Mouse (Mus musculus) adrenal gland, postnatal 4 days (tissue): Measurements from ENCODE around the gene P3h3. TPM values are rescaled to one million over a fixed set of nuclear protein-coding genes. Genes with fewer than 3 reads are reported as not detected.

Experiments
- total RNA-seq, 2 experiments: library from RNA; stranded (reverse); gene quantifications; 2 replicates each; pipeline ENCODE4 v1.2.3; 2021

The P3h3 gene
- total RNA-seq, 2 experiments from 2014 or later: 47.3 to 52.2 TPM

Other genes with a start within 250 kb of the P3h3 start
- gene C1s2, start 221.7 kb downstream of the P3h3 start, total RNA-seq: 1 to 10 TPM; 1.7 to 2.5 TPM
- gene Lpcat3, start 194.7 kb downstream of the P3h3 start, total RNA-seq: 100 to 1,000 TPM in 1 of 2 experiments, 10 to 100 TPM in 1; 99.6 to 105 TPM
- gene Emg1, start 145.6 kb downstream of the P3h3 start, total RNA-seq: 100 to 1,000 TPM in 1 of 2 experiments, 10 to 100 TPM in 1; 99.3 to 101 TPM
- 100 to 1,000 TPM; 400 to 439 TPM for gene Phb2, start 145.4 kb downstream of the P3h3 start, total RNA-seq
- 1 to 10 TPM; 8.3 to 8.4 TPM for gene Ptpn6, start 119.0 kb downstream of the P3h3 start, total RNA-seq
- gene Grcc10, start 116.4 kb downstream of the P3h3 start, total RNA-seq: 100 to 1,000 TPM; 313 TPM
- gene Gm45234, start 101.7 kb downstream of the P3h3 start, total RNA-seq: 1 to 10 TPM in 1 of 2 experiments, not detected in 1; 2.2 TPM
- 100 to 1,000 TPM in 1 of 2 experiments, 10 to 100 TPM in 1; 99.7 to 111 TPM for gene Atn1, start 101.2 kb downstream of the P3h3 start, total RNA-seq
- 10 to 100 TPM; 17.9 to 28.3 TPM for gene Eno2, start 88.1 kb downstream of the P3h3 start, total RNA-seq
- not detected for gene Lrrc23, start 78.0 kb downstream of the P3h3 start, total RNA-seq
- 10 to 100 TPM; 18.7 to 19.2 TPM for gene Spsb2, start 49.1 kb downstream of the P3h3 start, total RNA-seq
- gene Tpi1, start 43.5 kb downstream of the P3h3 start, total RNA-seq: 100 to 1,000 TPM; 422 to 439 TPM
- gene Usp5, start 28.3 kb downstream of the P3h3 start, total RNA-seq: 100 to 1,000 TPM; 141 to 148 TPM
- 10 to 100 TPM; 50.6 to 58.6 TPM for gene Cdca3, start 28.2 kb downstream of the P3h3 start, total RNA-seq
- gene Gnb3, start 17.5 kb downstream of the P3h3 start, total RNA-seq: 10 to 100 TPM; 13.9 to 16.3 TPM
- 1 to 10 TPM; 5.1 to 5.6 TPM for gene Gpr162, start 6.2 kb upstream of the P3h3 start, total RNA-seq
- under 1 TPM; 0.62 to 0.84 TPM for gene Cd4, start 30.5 kb upstream of the P3h3 start, total RNA-seq
- gene Lag3, start 54.0 kb upstream of the P3h3 start, total RNA-seq: 1 to 10 TPM; 1.5 to 1.7 TPM
- 100 to 1,000 TPM; 692 to 728 TPM for gene Ptms, start 62.4 kb upstream of the P3h3 start, total RNA-seq
- gene Mlf2, start 73.6 kb upstream of the P3h3 start, total RNA-seq: 100 to 1,000 TPM; 257 to 265 TPM
- 100 to 1,000 TPM; 143 to 151 TPM for gene Cops7a, start 107.8 kb upstream of the P3h3 start, total RNA-seq
- 10 to 100 TPM in 1 of 2 experiments, 1 to 10 TPM in 1; 6.2 to 11.1 TPM for gene Pianp, start 138.9 kb upstream of the P3h3 start, total RNA-seq
- 10 to 100 TPM; 60.6 to 67.6 TPM for gene Zfp384, start 151.4 kb upstream of the P3h3 start, total RNA-seq
- 100 to 1,000 TPM; 118 TPM for gene Ing4, start 182.0 kb upstream of the P3h3 start, total RNA-seq
- 1 to 10 TPM; 7.3 to 8.0 TPM for gene Acrbp, start 191.9 kb upstream of the P3h3 start, total RNA-seq
- 1 to 10 TPM in 1 of 2 experiments, under 1 TPM in 1; 0.84 to 1.0 TPM for gene Lpar5, start 210.2 kb upstream of the P3h3 start, total RNA-seq
- 100 to 1,000 TPM; 227 to 264 TPM for gene Chd4, start 238.2 kb upstream of the P3h3 start, total RNA-seq